Mouse (Mus musculus) left cerebral cortex, postnatal 25 days (tissue): ENCODE data around the gene Lman2. TPM values are rescaled to one million over a fixed set of nuclear protein-coding genes. Genes with fewer than 3 reads are reported as not detected.

Experiments
- total RNA-seq, 2 experiments: library from RNA; stranded (reverse); gene quantifications; 2 replicates each; pipeline ENCODE4 v1.2.3; 2021

Gene Lman2
- total RNA-seq, 2 experiments from 2014 or later = 57.5 to 59.7 TPM

Other genes with a start within 250 kb of the Lman2 start
- gene Gm17617, start 229.2 kb downstream of the Lman2 start, total RNA-seq = not detected
- gene Fgfr4, start 210.1 kb downstream of the Lman2 start, total RNA-seq = under 1 TPM; 0.21 to 0.27 TPM
- gene Nsd1, start 153.0 kb downstream of the Lman2 start, total RNA-seq = 100 to 1,000 TPM; 124 to 125 TPM
- 100 to 1,000 TPM; 170 to 176 TPM for gene Prelid1, start 42.3 kb downstream of the Lman2 start, total RNA-seq
- 10 to 100 TPM; 82.3 to 87.2 TPM for gene Rab24, start 40.8 kb downstream of the Lman2 start, total RNA-seq
- 1 to 10 TPM in 1 of 2 experiments, under 1 TPM in 1; 0.85 to 1.4 TPM for gene Mxd3, start 33.0 kb downstream of the Lman2 start, total RNA-seq
- 10 to 100 TPM; 55.6 to 58.5 TPM for gene Rgs14, start 6.9 kb upstream of the Lman2 start, total RNA-seq
- gene Slc34a1, start 35.4 kb upstream of the Lman2 start, total RNA-seq = not detected
- not detected for gene Pfn3, start 52.4 kb upstream of the Lman2 start, total RNA-seq
- gene F12, start 64.0 kb upstream of the Lman2 start, total RNA-seq = under 1 TPM; 0.57 to 0.62 TPM
- 10 to 100 TPM; 64.0 to 68.0 TPM for gene Grk6, start 82.3 kb upstream of the Lman2 start, total RNA-seq
- gene Prr7, start 101.5 kb upstream of the Lman2 start, total RNA-seq = 10 to 100 TPM; 80.1 to 85.9 TPM
- gene Dbn1, start 125.3 kb upstream of the Lman2 start, total RNA-seq = 100 to 1,000 TPM; 287 to 295 TPM
- gene Pdlim7, start 150.9 kb upstream of the Lman2 start, total RNA-seq = 10 to 100 TPM; 89.6 to 96.1 TPM
- 10 to 100 TPM in 1 of 2 experiments, 1 to 10 TPM in 1; 9.7 to 13.2 TPM for gene Dok3, start 166.5 kb upstream of the Lman2 start, total RNA-seq
- gene Ddx41, start 173.9 kb upstream of the Lman2 start, total RNA-seq = 10 to 100 TPM; 53.6 to 58.0 TPM
- 10 to 100 TPM; 67.0 to 84.3 TPM for gene Fam193b, start 208.3 kb upstream of the Lman2 start, total RNA-seq
- 100 to 1,000 TPM; 129 to 134 TPM for gene Tmed9, start 210.9 kb upstream of the Lman2 start, total RNA-seq
- 10 to 100 TPM; 22.9 to 25.5 TPM for gene B4galt7, start 237.1 kb upstream of the Lman2 start, total RNA-seq